Mouse (Mus musculus): Measurements from ENCODE around the gene Gm28051. TPM values are rescaled to one million over a fixed set of nuclear protein-coding genes. Genes with fewer than 3 reads are reported as not detected.

The Gm28051 gene
- total and polyA plus RNA-seq, 3 experiments, result not detected

GRCm38 (mm10) chr12:102672176-102672575 lies 85.4 kb downstream of the Gm28051 start:
- H3K79me2 ChIP-seq (ENCODE audit: control insufficient read depth, insufficient read depth, low read length, poor library complexity), result no peaks in the 10 kb centered on the region
- H3K27me3 ChIP-seq (ENCODE audit: control insufficient read depth in 1 of 2, insufficient read depth in 2 of 2, low read length in 2 of 2), result no peaks in the 10 kb centered on the region
- H3K27ac ChIP-seq (ENCODE audit: control insufficient read depth, low read depth, low read length), result no peak overlapping the region
- no peaks in the 10 kb centered on the region for H3K4me1 ChIP-seq (ENCODE audit: control insufficient read depth in 1 of 2, insufficient read depth in 2 of 2, low read length in 2 of 2)
- no peaks in the 10 kb centered on the region for H3K9me3 ChIP-seq (replicated peaks; ENCODE audit: insufficient read depth, low read length)
- TF ChIP-seq ZMIZ1 (IDR thresholded peaks at IDR 0.05; ENCODE audit: low read depth, low read length) (no peak), E2F4 (IDR thresholded peaks at IDR 0.05; ENCODE audit: borderline replicate concordance, low read depth, low read length) (no peak), MXI1 (IDR thresholded peaks at IDR 0.05; ENCODE audit: low read depth, low read length) (no peak), HCFC1 (IDR thresholded peaks at IDR 0.05; ENCODE audit: low read depth, low read length) (no peak), USF1 (IDR thresholded peaks at IDR 0.05; ENCODE audit: low read depth, low read length) (no peak), KAT2A (conservative IDR thresholded peaks at IDR 0.05; ENCODE audit: low read depth, low read length) (no peak), MYC (IDR thresholded peaks at IDR 0.05; ENCODE audit: low read depth, low read length) (no peak), BHLHE40 (IDR thresholded peaks at IDR 0.05; ENCODE audit: borderline replicate concordance, low read depth, low read length) (no peak), POLR2A (IDR thresholded peaks at IDR 0.05; ENCODE audit: control insufficient read depth in 1 of 2, insufficient read depth in 1 of 2, low read depth in 1 of 2, low read length in 2 of 2, poor library complexity in 1 of 2) (no peak), MAZ (IDR thresholded peaks at IDR 0.05; ENCODE audit: low read depth, low read length) (no peak), TAL1 (IDR thresholded peaks at IDR 0.05; ENCODE audit: low read length) (no peak)
- H3K9ac ChIP-seq (ENCODE audit: control insufficient read depth, low read depth, low read length, poor library complexity, severe bottlenecking), result no peak overlapping the region
- DNase-seq (ENCODE audit: low read depth, low spot score), result no peak
- H3K4me3 ChIP-seq (ENCODE audit: control insufficient read depth in 1 of 2, insufficient read depth in 1 of 2, low read depth in 2 of 2, low read length in 2 of 2), result no peak overlapping the region
- H3K36me3 ChIP-seq (ENCODE audit: control insufficient read depth in 1 of 2, insufficient read depth in 2 of 2, low read length in 2 of 2), result no peaks in the 10 kb centered on the region

- no peak overlapping the region for H3K9ac ChIP-seq (ENCODE audit: control insufficient read depth, low read depth, low read length, poor library complexity, severe bottlenecking)
- DNase-seq (ENCODE audit: low read depth, low spot score), result no peak
- no peaks in the 10 kb centered on the region for H3K36me3 ChIP-seq (ENCODE audit: control insufficient read depth in 1 of 2, insufficient read depth in 2 of 2, low read length in 2 of 2)
- no peak overlapping the region for H3K4me3 ChIP-seq (ENCODE audit: control insufficient read depth in 1 of 2, insufficient read depth in 1 of 2, low read depth in 2 of 2, low read length in 2 of 2)
- H3K27me3 ChIP-seq (ENCODE audit: control insufficient read depth in 1 of 2, insufficient read depth in 2 of 2, low read length in 2 of 2), result no peaks in the 10 kb centered on the region
- TF ChIP-seq SMC3 (IDR thresholded peaks at IDR 0.05; ENCODE audit: low read depth, low read length), result no peak
- no peak for TF ChIP-seq USF1 (IDR thresholded peaks at IDR 0.05; ENCODE audit: low read depth, low read length)
- no peak for TF ChIP-seq ZMIZ1 (IDR thresholded peaks at IDR 0.05; ENCODE audit: low read depth, low read length)
- TF ChIP-seq USF2 (IDR thresholded peaks at IDR 0.05; ENCODE audit: borderline replicate concordance in 1 of 2, insufficient read depth in 1 of 2, low read depth in 1 of 2, low read length in 2 of 2), result no peak
- TF ChIP-seq MAFK (IDR thresholded peaks at IDR 0.05; ENCODE audit: borderline replicate concordance, low read depth, low read length), result no peak
- H3K79me2 ChIP-seq (ENCODE audit: control insufficient read depth, insufficient read depth, low read length, poor library complexity), result no peaks in the 10 kb centered on the region
- no peaks in the 10 kb centered on the region for H3K9me3 ChIP-seq (replicated peaks; ENCODE audit: insufficient read depth, low read length)
- no peak overlapping the region for H3K27ac ChIP-seq (ENCODE audit: control insufficient read depth, low read depth, low read length)
- no peaks in the 10 kb centered on the region for H3K4me1 ChIP-seq (ENCODE audit: control insufficient read depth in 1 of 2, insufficient read depth in 2 of 2, low read length in 2 of 2)
Measured at GRCm38 (mm10) chr12:102670848-102671247, 86.7 kb downstream of the Gm28051 start.

Other genes with a start within 250 kb of the Gm28051 start
- not detected in 2 replicates for gene Chga, start 202.8 kb downstream of the Gm28051 start, total RNA-seq (2012; rRNA removed)
- not detected for gene Chga, start 202.8 kb downstream of the Gm28051 start, polyA plus RNA-seq (2012; ENCODE audit: insufficient read depth in 1 of 2, insufficient read length in 2 of 2, low read depth in 1 of 2, low replicate concordance in 2 of 2, missing spikeins in 1 of 2)
- 10.5 and 12.0 TPM in 2 replicates for gene Itpk1, start 52.8 kb downstream of the Gm28051 start, total RNA-seq (2012; rRNA removed)
- gene Itpk1, start 52.8 kb downstream of the Gm28051 start, polyA plus RNA-seq (2012; ENCODE audit: insufficient read depth in 1 of 2, insufficient read length in 2 of 2, low read depth in 1 of 2, low replicate concordance in 2 of 2, missing spikeins in 1 of 2), result 10 to 100 TPM in 1 of 2 experiments, not detected in 1; 25.7 TPM
- 8.4 and 9.4 TPM in 2 replicates for gene Moap1, start 14.1 kb downstream of the Gm28051 start, total RNA-seq (2012; rRNA removed)
- 1 to 10 TPM in 1 of 2 experiments, not detected in 1; 8.2 TPM for gene Moap1, start 14.1 kb downstream of the Gm28051 start, polyA plus RNA-seq (2012; ENCODE audit: insufficient read depth in 1 of 2, insufficient read length in 2 of 2, low read depth in 1 of 2, low replicate concordance in 2 of 2, missing spikeins in 1 of 2)
- gene Tmem251, start 14.0 kb downstream of the Gm28051 start, total RNA-seq (2012; rRNA removed), result 9.0 and 9.3 TPM in 2 replicates
- 10 to 100 TPM; 11.4 to 57.5 TPM for gene Tmem251, start 14.0 kb downstream of the Gm28051 start, polyA plus RNA-seq (2012; ENCODE audit: insufficient read depth in 1 of 2, insufficient read length in 2 of 2, low read depth in 1 of 2, low replicate concordance in 2 of 2, missing spikeins in 1 of 2)
- gene Gon7, start within 50 bp of the Gm28051 start, total RNA-seq (2012; rRNA removed), result 33.0 and 33.7 TPM in 2 replicates
- gene Gon7, start within 50 bp of the Gm28051 start, polyA plus RNA-seq (2012; ENCODE audit: insufficient read depth in 1 of 2, insufficient read length in 2 of 2, low read depth in 1 of 2, low replicate concordance in 2 of 2, missing spikeins in 1 of 2), result 100 to 1,000 TPM in 1 of 2 experiments, 10 to 100 TPM in 1; 31.3 to 129 TPM
- gene Ubr7, start 202 bp upstream of the Gm28051 start, total RNA-seq (2012; rRNA removed), result 58.5 and 68.1 TPM in 2 replicates
- gene Ubr7, start 202 bp upstream of the Gm28051 start, polyA plus RNA-seq (2012; ENCODE audit: insufficient read depth in 1 of 2, insufficient read length in 2 of 2, low read depth in 1 of 2, low replicate concordance in 2 of 2, missing spikeins in 1 of 2), result 10 to 100 TPM in 1 of 2 experiments, not detected in 1; 62.3 TPM
- gene Gm20604, start 907 bp upstream of the Gm28051 start, total RNA-seq (2012; rRNA removed), result 6.9 and 8.8 TPM in 2 replicates
- 1 to 10 TPM in 1 of 2 experiments, not detected in 1; 7.9 TPM for gene Gm20604, start 907 bp upstream of the Gm28051 start, polyA plus RNA-seq (2012; ENCODE audit: insufficient read depth in 1 of 2, insufficient read length in 2 of 2, low read depth in 1 of 2, low replicate concordance in 2 of 2, missing spikeins in 1 of 2)
- 8.4 and 8.5 TPM in 2 replicates for gene Btbd7, start 120.7 kb upstream of the Gm28051 start, total RNA-seq (2012; rRNA removed)
- 10 to 100 TPM in 1 of 2 experiments, not detected in 1; 14.3 TPM for gene Btbd7, start 120.7 kb upstream of the Gm28051 start, polyA plus RNA-seq (2012; ENCODE audit: insufficient read depth in 1 of 2, insufficient read length in 2 of 2, low read depth in 1 of 2, low replicate concordance in 2 of 2, missing spikeins in 1 of 2)
- gene Cox8c, start 141.6 kb upstream of the Gm28051 start, total RNA-seq (2012; rRNA removed), result not detected in 2 replicates
- not detected for gene Cox8c, start 141.6 kb upstream of the Gm28051 start, polyA plus RNA-seq (2012; ENCODE audit: insufficient read depth in 1 of 2, insufficient read length in 2 of 2, low read depth in 1 of 2, low replicate concordance in 2 of 2, missing spikeins in 1 of 2)
- not detected in 2 replicates for gene Unc79, start 191.1 kb upstream of the Gm28051 start, total RNA-seq (2012; rRNA removed)
- under 1 TPM in 1 of 2 experiments, not detected in 1; 0.01 TPM for gene Unc79, start 191.1 kb upstream of the Gm28051 start, polyA plus RNA-seq (2012; ENCODE audit: insufficient read depth in 1 of 2, insufficient read length in 2 of 2, low read depth in 1 of 2, low replicate concordance in 2 of 2, missing spikeins in 1 of 2)